Mouse (Mus musculus): ENCODE measurements at regions not wholly inside any gene's neighbourhood (a gene's known extent, or its start where the extent isn't known, plus 50 kb on each side); places are given as distances from the start of the nearest gene placed in this dataset.

GRCm38 (mm10) chr13:112039422-112040145, 230.8 kb upstream of the Map3k1 start:
- no peak for DNase-seq (ENCODE audit: extremely low spot score)

GRCm38 (mm10) chr13:112043524-112044246, 234.9 kb upstream of the Map3k1 start:
- no peak for DNase-seq (ENCODE audit: extremely low spot score)

GRCm38 (mm10) chr13:112044372-112044771, 235.6 kb upstream of the Map3k1 start:
- no peak for DNase-seq (ENCODE audit: extremely low spot score)

GRCm38 (mm10) chr13:112046247-112047211, 237.7 kb upstream of the Map3k1 start:
- DNase-seq (ENCODE audit: extremely low spot score): no peak

GRCm38 (mm10) chr13:112047408-112047807, 238.6 kb upstream of the Map3k1 start:
- DNase-seq (ENCODE audit: extremely low spot score): no peak

- DNase-seq (ENCODE audit: extremely low spot score): no peak
These were observed 239.1 kb upstream of the Map3k1 start for GRCm38 (mm10) chr13:112047874-112048273.

GRCm38 (mm10) chr13:112048327-112048726, 239.5 kb upstream of the Map3k1 start:
- no peak for DNase-seq (ENCODE audit: extremely low spot score)

- no peak for DNase-seq (ENCODE audit: extremely low spot score)
These were observed 237.4 kb upstream of the Ankrd55 start for GRCm38 (mm10) chr13:112050892-112051291.

- no peak for DNase-seq (ENCODE audit: extremely low spot score)
These were observed 236.2 kb upstream of the Ankrd55 start for GRCm38 (mm10) chr13:112052011-112052410.

GRCm38 (mm10) chr13:112052456-112052855, 235.8 kb upstream of the Ankrd55 start:
- DNase-seq (ENCODE audit: extremely low spot score): no peak

GRCm38 (mm10) chr13:112054879-112055371, 233.3 kb upstream of the Ankrd55 start:
- no peak for DNase-seq (ENCODE audit: extremely low spot score)

GRCm38 (mm10) chr13:112058218-112058617, 230.0 kb upstream of the Ankrd55 start:
- no peak for DNase-seq (ENCODE audit: extremely low spot score)

GRCm38 (mm10) chr13:112058771-112059170, 229.5 kb upstream of the Ankrd55 start:
- DNase-seq (ENCODE audit: extremely low spot score): no peak

GRCm38 (mm10) chr13:112062024-112062423, 226.2 kb upstream of the Ankrd55 start:
- no peak for DNase-seq (ENCODE audit: extremely low spot score)

- no peak for DNase-seq (ENCODE audit: extremely low spot score)
These were observed 224.7 kb upstream of the Ankrd55 start for GRCm38 (mm10) chr13:112063409-112064111.

GRCm38 (mm10) chr13:112064681-112065080, 223.6 kb upstream of the Ankrd55 start:
- no peak for DNase-seq (ENCODE audit: extremely low spot score)

- DNase-seq (ENCODE audit: extremely low spot score): no peak
These were observed 221.0 kb upstream of the Ankrd55 start for GRCm38 (mm10) chr13:112067066-112067847.

GRCm38 (mm10) chr13:112070757-112071156, 217.5 kb upstream of the Ankrd55 start:
- DNase-seq (ENCODE audit: extremely low spot score): no peak

GRCm38 (mm10) chr13:112071209-112071955, 216.9 kb upstream of the Ankrd55 start:
- DNase-seq (ENCODE audit: extremely low spot score): no peak

GRCm38 (mm10) chr13:112071956-112072314, 216.3 kb upstream of the Ankrd55 start:
- DNase-seq (ENCODE audit: extremely low spot score): no peak
